Mouse (Mus musculus) kidney, postnatal 36 days (tissue): ENCODE results near the gene Daglb.

Experiments
- DNase-seq, 2 experiments: peaks; one replicate each; pipeline ENCODE4 v3.0.0; 2021 to 2022; ENCODE audit warnings: mixed read lengths in 2 of 2

Daglb gene

GRCm38 (mm10) chr5:143464100-143464756, at the start of gene Daglb:
Gene Daglb, plus strand, starts transcription at chr5:143464584.
- DNase-seq = peak; percentile 90 to 94

GRCm38 (mm10) chr5:143421484-143421883, 42.9 kb upstream of the Daglb start:
- no peak for DNase-seq

GRCm38 (mm10) chr5:143422990-143423389, 41.4 kb upstream of the Daglb start:
- DNase-seq = no peak

GRCm38 (mm10) chr5:143423899-143424519, 40.4 kb upstream of the Daglb start:
- DNase-seq = peak; percentile 53 to 77

GRCm38 (mm10) chr5:143434421-143434820, 30.0 kb upstream of the Daglb start:
- DNase-seq = peak; percentile 68 to 87

- no peak for DNase-seq
Measured at GRCm38 (mm10) chr5:143441298-143441697, 23.1 kb upstream of the Daglb start.

GRCm38 (mm10) chr5:143441753-143442152, 22.6 kb upstream of the Daglb start:
- DNase-seq = no peak

GRCm38 (mm10) chr5:143463671-143464070, 713 bp upstream of the Daglb start:
- DNase-seq = no peak

GRCm38 (mm10) chr5:143464757-143465118, 354 bp downstream of the Daglb start:
- no peak for DNase-seq

GRCm38 (mm10) chr5:143465156-143466085, 1.0 kb downstream of the Daglb start:
- peak in 1 of 2 experiments; percentile 12 for DNase-seq

GRCm38 (mm10) chr5:143466891-143467669, 2.7 kb downstream of the Daglb start:
- no peak for DNase-seq

GRCm38 (mm10) chr5:143467931-143468330, 3.5 kb downstream of the Daglb start:
- no peak for DNase-seq

- DNase-seq = no peak
Measured at GRCm38 (mm10) chr5:143469628-143470027, 5.2 kb downstream of the Daglb start.

- peak; percentile 20 to 38 for DNase-seq
Measured at GRCm38 (mm10) chr5:143470421-143471164, 6.2 kb downstream of the Daglb start.

GRCm38 (mm10) chr5:143471165-143471546, 6.8 kb downstream of the Daglb start:
- no peak for DNase-seq

GRCm38 (mm10) chr5:143471953-143472618, 7.7 kb downstream of the Daglb start:
- DNase-seq = no peak

- no peak for DNase-seq
Measured at GRCm38 (mm10) chr5:143475153-143475844, 10.9 kb downstream of the Daglb start.

- no peak for DNase-seq
Measured at GRCm38 (mm10) chr5:143476013-143476412, 11.6 kb downstream of the Daglb start.

- no peak for DNase-seq
Measured at GRCm38 (mm10) chr5:143477901-143478300, 13.5 kb downstream of the Daglb start.

GRCm38 (mm10) chr5:143484955-143485354, 20.6 kb downstream of the Daglb start:
- no peak for DNase-seq

- no peak for DNase-seq
Measured at GRCm38 (mm10) chr5:143487193-143487592, 22.8 kb downstream of the Daglb start.
